Mouse (Mus musculus) kidney, postnatal 36 days (tissue): ENCODE measurements around the gene Mast1.

ENCODE experiments used
- DNase-seq, 2 experiments: peaks; one replicate each; pipeline ENCODE4 v3.0.0; 2021 to 2022; ENCODE audit warnings: mixed read lengths in 2 of 2

The Mast1 gene

DNA sequence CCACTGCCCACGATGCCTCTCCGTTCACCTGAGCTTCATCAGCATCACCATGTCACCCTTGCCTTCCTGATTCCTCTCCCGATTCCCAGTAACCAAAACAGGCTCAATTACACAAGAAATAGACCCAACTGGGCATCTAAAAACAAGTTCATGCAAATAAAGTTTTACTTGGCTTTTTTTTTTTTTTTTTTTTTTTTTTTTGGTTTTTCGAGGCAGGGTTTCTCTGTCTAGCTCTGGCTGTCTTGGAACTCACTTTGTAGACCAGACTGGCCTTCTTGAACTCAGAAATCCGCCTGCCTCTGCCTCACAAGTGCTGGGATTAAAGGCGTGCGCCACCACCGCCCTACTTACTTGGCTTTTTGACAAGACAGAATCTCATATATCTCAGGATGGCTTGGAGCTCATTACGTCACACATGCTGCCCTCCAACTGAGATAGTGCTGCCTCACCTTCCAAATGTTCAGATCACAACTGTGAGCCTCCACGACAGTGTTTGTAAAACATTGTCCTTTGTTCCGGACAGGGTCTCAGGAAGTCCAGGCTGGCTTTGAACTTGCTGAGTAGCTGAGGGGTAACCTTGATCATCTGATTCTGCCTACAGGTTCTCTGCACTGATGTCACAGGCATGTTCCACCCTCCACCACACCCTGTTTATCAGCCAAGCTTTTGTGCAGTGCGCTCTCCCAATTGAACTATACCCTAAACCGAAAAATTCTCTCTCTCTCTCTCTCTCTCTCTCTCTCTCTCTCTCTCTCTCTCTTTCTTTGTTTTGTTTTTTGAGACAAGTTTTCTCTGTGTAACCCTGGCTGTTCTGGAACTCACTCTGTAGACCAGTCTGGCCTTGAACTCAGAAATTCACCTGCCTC, 694 bp upstream of the Mast1 start:
- DNase-seq, result no peak

DNA sequence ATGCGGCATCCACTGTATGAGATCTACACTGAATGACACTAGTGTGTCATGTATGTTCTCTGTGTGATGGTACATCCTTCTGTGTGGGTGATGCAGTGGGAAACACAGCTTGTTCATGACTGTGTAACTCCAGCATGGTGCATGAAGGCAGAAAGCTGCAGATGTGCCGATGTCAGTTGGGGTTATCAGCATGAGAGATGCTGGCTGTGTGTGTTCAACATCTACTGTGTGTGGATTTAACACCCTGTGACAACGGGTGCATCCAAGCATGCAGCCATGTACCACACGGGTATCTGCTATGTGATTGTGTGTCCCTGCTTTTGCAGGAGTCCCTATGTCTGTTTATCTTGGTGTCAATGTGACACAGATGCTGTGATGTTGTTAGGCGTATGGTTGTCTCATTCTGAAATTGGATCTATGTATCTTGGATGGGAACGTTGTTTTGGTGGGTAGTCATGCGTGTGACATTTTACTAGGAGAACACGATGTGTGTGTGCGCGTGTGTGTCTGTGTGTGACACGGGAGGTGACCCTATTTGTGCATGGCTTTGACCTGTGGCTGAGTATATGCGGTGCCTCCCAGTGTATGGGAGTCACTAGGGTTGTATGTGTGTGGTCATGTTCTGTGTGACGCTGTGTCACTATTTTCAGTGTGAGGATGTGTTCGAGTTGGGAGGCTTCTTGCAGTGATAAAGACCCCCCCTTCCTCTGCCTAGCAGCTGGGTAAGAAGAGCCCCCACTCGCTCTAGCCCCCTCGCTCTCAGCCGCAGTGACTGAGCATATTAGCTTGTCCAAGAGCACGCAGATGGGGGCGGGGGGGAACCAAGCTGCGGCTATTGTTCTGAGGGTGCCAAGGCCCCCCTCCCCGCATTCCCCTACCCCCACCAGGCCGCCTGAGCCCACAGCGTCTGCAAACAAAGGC, 858 bp downstream of the Mast1 start:
- no peak for DNase-seq

DNA sequence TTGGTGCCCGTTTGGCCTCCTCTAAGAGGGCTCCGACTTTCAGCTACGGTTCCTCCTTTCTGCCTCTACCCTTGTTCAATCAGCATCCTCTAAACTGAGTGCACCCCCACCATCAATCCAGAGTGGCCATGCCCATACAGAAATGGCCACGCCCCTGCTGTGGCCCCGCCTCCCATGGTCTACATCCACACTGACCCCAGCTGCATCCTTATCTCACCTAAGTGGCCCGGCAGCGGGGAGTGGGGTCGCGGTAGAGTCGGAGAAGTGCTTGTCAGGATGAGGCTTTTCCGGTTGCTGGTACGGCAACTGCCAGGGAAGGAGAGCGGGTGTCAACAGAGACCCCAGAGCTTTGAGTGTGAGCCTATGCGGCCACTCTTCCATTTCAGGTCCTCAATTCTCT, 1.7 kb downstream of the Mast1 start:
- DNase-seq, result no peak

DNA sequence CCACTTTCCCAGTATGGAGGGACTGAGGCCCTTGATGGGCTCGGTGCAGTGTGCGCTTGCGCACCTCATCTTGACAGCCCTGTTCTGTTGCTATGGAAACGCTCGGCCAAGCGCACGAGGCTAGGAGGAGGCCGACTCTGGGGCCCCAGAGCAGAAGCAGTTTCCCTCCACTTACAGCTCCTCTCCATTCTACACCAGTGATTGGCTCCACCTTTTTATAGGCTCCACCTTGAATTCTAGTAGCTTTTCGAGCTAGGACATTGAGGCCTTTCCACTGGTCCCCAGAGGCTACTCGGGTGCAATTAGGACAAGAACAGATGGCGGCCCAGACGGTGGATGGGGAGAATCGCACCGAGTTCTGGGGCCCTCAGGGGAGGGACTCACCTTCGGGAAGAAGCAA, 2.3 kb downstream of the Mast1 start:
- no peak for DNase-seq

DNA sequence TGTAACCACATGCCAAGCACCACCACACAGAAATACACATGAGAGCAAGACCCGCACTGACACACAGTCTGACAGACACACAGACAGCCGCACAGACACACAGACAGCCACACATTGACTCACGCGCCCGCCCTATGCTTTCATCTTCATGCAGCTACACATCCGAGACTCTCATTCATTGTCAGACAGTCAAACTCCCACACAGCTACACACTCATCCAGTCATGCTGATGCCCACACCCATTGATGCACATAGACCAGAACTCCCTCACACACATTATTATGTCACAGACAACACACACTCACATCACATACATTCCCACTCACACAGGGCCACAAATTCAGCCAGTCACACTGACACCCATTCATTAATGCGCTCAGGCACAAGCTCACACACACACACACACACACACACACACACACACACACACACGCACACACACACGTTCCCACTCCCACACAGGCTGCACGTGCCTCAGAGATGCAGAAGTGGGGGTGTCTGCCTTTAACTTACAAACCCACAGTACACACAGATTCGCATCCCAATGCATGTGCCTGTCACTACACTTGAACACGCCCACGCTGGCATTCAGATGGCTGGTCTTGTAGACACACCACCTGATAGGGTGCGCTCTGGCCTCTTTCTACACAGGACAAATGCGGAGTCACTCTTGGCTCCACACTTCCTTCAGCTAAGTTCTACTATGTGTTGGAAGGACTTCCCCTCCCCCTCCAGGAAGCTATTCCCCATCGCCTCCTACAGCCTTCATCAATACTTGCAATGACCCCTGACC, 3.2 kb downstream of the Mast1 start:
- no peak for DNase-seq

DNA sequence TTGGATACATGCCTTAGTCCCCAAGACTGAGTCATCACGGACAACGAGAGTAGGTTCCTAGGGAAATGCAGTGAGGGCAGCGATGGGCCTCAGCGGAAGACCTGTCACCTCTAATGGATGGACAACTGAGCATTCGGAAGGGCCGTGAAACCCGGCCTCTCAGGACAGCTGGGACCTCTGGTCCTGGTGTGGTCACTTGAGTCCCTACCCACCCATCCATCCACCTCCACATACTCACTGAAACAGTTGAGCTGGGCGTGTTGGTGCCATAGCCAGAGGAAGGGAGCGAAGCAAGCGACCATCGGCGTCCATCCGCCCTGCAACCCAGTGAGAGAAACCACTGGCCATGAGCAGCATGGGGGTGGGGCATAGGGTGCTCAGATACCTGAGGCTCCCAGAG, 6.6 kb downstream of the Mast1 start:
- no peak for DNase-seq

DNA sequence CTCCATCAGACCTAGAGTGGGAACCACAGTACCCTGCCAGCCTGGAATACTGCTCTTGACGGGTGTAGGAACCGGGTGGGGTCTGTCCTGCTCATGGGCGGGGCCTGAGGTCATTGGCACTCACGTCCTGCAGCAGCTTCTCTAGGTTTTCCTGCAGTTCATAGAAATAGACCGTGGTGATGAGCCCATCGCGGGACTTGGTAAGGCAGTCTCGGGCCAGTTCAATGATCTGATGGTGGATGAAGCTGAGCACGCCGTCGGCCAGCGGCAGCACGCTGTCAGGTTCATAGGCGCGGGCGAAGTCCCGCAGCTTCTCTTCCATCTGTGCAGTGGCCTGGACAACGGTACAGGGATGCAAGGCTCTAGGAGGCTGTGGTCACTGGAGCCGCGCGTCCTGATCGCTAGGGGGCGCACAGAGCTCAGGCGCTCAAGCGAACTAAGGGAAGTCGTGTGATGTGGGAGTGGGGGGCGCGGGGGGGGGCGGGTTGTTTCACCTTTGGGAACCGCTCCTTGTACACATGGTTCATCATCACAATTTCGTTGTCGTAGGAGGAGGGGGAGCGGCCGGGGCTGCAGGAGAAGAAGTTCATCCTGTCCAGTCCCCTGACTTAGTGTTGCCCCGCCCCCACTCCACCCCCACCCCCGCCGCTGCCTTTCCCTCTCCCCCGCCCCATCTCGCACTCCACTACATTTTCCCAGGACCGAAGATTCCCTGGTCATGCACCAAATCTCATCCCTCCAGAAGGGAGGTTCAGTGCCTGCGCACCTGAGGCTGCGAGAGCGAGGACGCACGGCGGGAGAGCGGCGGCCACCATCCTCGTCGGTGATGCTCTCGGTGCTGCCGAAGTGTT, 8.5 kb downstream of the Mast1 start:
- peak; percentile 62 to 88 for DNase-seq

DNA sequence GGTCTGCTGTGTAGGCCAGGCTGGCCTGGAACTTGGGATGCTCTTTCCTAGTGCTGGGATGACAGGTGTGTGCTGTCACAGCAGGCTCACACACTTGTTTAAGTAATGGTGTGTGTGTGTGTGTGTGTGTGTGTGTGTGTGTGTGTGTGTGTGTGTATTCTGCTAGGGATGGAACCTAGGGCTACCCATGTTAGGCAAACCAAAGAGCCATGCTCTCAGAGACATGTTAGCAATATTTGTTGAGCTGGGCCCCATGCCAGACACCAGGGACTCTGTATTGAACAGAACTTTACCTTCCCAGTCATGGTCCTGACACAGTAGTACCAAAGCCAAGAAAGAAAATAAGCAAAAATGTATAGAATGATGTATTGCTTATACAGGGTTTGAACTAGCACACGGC, 9.6 kb downstream of the Mast1 start:
- no peak for DNase-seq

DNA sequence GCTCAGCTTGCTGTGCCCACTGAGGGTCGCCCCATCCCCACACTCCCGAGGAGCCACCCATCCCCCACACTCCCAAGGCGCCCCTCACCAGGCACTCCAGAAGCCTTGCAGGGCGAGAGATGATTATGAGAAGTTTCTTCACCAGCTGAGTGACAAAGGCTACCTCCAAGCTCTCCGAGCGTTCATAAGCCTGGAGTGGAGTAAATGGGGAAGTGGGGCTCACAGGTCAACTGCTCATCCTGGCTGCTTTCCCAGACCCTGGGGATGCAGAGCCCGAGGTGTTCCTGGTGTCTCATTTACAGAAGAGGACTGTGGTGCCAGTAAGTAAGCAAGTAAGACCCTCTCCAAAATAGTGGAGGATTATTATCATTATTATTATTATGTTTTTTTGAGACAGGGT, 11.6 kb downstream of the Mast1 start:
- no peak for DNase-seq

DNA sequence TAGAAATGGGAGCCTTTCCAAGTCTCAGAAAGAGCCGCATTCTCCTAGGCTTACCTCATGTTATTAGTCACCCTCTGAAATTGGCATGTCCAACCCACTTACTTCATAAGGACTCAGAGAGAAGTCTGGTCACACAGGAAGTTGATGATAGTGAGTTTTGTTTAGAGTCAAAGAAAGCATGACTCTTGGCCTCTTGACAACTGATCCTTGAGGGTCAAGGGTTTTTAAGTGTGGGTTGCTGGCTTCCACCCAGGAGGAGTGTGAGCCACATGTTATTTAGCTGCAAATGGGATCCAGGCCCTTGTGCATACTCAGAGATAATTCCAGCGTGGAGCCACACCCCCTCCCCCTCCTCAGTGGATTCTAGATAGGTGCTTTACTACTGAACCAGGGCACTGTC, 15.6 kb downstream of the Mast1 start:
- DNase-seq, result no peak

DNA sequence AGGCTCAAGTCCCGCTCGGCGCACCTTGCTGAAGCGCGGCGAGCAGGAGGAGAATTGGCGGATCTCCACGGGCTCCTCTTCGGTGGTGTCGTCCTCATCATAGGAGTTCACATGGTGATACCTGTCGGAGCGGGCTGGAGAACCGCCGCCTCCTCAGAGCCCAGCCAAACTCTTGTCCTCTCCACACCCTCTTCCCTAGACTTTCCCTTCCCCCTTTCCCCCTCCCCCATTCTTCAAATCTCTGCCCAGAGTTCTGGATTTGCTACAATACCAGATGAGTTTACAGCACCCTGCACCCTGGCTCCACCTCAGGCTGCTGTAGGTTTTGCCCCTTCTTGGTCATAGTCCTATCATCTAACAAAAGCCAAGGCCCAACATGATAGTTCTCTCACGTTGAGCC, 18.5 kb downstream of the Mast1 start:
- no peak for DNase-seq

DNA sequence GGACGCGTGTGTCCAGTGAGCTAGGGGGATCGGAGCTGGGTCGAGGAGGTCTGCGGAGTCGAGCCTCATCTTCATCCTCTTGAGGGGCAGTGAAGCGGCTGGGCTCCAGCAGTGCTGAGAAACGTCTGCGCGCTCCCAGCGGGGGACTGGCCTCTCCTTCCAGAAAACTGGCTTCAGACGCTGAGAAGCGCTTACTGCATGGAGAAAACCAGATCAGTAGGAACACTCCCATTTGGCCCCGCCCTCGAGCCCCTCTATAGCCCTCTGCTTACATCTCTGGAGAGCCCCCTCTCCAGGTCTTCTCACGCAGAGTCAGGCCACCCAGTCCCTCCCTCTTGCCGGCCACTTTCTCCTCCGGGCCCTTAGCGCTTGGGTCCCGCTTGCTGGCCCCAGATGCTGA, 19.4 kb downstream of the Mast1 start:
- DNase-seq, result no peak

DNA sequence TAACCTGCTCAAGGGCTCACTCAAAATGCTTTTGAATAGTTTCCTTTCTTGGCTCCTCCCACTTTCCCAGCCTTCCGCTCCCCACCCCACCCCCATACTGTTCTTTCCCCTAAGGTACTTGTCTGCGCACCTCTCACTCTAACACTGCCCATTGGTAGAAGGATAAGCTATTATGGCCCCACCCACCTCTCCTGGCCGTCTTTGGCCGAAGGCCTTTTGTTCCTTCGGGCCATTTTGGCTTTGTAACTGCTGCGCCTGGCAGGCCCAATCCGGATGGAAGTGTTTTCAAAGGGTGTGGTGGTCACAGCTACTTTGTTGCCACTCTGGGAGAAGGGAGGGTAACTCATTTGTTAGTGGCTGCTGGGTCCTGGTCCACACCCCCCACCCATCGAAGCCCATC, 21.9 kb downstream of the Mast1 start:
- no peak for DNase-seq

DNA sequence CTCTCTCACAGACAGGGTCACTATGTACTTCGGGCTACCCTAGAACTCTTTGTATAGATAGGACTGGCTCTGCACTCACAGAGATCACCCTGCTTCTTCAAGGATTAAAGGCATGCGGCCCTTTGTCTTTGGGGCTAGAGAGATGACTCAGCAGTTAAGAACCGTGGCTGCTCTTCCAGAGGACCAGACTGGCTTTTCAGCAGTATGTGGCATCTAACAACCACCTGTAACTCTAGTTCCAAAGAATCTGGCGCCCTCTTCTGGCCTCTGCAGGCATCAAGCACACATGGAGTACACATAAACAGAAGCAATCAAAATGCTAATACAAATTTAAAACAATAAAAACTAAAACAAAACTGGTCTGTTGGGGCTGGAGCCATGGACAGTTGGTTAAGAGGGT, 23.2 kb downstream of the Mast1 start:
- peak; percentile 37 to 63 for DNase-seq

DNA sequence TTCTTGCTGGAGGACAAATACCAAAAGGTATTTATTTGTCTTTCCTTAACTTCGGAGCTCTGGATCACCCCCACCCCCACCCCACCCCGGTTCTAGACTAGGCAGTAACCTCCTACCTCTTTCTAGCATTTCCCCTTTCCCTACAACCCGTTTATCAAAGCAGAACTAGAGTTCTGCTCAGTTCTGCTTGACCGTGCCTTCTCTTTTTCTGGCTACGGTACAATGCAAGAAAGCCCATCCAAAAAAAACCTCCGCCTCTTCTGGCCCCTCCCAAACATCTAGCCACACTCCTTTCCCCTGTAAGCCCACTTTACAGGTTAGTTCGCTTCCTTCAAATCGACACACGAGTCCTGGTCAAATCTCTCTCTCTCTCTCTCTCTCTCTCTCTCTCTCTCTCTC, 23.7 kb downstream of the Mast1 start:
- no peak for DNase-seq

DNA sequence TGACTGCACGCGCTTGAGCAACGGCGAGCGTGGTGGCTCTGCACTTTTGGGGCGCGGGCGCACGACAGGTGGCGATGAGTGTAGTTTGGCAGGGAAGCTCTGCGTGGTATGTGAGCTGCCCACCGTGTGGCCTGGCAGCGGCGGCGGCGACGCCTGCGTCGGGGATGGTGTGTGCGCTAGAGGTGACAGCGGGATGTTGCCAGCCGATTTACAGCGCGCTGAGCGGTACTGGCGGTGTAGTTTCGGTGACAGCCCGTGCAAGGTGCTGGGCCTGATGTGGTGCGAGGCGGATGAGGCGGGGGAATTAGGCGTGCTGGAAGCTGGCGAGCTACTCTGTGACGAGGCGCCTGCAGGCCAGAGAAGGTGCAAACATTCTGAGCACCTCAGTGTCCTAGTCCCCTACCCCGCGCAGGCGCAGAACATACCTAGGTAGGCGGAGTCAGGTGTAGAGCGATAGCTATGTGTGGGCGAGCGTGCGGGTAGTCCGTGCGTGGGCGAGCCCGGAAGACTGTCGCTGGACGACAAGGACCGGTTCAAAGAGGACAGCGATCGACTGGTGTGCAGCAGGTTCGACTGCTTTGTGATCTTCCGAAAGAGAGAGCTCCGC, 24.2 kb downstream of the Mast1 start:
- peak; percentile 84 to 88 for DNase-seq

DNA sequence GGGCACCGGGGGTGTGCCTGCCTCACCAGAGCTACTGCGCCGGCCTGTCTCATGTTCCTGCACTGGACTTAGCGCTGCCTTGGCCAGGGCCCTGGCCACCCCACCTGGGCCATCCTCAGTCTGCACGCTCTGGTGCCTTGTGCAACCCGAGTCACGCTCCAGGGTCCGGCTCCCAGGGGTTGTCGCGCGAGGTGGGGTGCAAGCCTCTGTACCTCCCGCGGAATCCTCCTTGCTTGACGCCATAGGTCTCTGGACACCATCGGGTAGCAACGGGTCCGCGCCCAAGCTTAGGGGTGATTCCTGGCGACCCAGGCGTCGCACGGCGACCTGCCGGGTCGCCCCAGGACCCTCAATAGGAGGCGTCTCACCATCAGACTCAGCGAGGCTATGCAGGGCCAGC, 24.8 kb downstream of the Mast1 start:
- DNase-seq, result peak in 1 of 2 experiments; percentile 11

DNA sequence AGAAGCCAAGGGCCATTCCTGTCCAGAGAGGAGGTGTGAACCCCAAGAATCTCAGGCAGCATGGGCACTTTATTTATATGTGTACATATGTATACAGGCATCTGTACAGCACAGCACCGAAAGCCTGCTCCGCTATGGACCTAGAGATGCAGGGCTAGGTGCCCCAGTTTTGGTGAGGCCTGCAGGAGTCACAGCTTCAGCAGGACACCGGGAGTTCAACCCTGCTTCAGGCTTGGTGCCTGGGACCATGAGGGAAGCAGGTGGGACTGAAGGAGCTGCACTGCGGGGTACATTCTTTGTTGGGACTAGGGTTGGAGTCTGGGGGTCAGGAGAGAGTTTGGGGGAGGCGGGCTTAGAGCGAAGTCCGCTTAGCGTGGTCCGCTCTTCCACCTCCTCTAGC, 25.3 kb downstream of the Mast1 start:
- no peak for DNase-seq

DNA sequence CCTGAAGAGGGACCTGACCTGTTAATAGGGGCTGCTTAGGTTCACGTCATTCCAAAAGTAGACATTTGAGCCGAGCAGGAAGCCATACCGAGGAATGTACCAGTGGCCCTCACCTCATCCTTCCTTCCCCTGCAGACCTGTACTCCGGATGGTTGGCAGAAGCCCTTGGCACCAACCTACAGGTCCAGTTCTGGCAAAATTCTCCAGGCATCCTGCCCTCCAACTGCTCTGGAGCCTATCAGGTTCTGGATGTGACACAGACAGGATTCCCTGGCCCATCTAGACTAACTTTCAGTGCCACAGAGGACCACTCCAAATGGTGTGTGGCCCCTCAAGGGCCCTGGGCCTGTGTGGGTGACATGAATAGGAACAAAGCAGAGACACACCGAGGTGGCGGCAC, 26.6 kb downstream of the Mast1 start:
- DNase-seq, result no peak

DNA sequence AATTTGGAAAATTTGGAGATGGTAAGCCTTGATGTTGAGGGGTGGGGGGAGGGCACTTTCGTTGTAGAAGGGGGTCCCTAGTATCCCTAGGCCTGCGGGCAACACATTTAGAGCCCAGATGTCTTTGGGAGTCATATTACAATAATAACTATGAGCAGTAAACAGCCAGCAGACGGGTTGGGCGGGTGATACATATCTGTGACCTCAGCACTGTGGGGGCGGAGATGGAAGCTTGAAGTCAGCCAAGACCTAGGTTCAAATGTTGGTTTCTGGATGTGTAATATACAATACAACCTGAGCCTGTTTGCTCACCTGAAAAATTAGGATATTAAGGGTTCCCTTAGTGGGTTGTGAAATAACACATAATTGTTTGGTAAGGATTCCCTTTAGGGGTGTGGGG, 27.2 kb downstream of the Mast1 start:
- no peak for DNase-seq

DNA sequence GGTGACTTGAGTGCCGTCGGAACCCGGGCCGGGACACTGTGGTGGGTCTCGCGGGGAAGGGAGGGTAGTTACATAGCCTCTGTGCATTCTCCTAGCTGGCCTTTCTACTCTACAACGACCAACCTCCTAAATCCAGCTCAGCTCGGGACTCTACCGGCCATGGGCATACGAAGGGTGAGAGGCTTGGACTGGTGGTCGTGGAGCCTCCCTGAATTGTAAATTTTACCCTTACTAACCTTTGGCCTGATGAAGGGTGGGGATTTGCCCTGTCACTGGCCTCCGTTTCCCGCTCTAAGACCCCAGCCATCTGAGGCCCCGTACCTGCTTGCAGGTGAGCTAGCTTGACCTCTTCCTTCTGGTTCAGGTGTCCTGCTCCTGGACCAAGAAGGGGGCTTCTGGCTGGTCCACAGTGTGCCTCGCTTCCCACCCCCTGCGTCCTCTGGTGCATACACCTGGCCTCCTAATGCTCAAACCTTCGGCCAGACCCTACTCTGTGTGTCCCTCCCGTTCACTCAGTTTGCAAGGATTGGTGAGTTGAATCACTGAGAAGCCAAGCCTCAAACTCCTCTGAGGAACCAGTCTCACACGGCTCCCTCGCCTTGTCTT, 27.9 kb downstream of the Mast1 start:
- DNase-seq, result no peak
